Mouse (Mus musculus) hindbrain, embryonic 14.5 days (tissue): ENCODE data around the gene Gclm. TPM values are rescaled to one million over a fixed set of nuclear protein-coding genes. Genes with fewer than 3 reads are reported as not detected.
"Not testable (repeated sequence)": the region's sequence is repeated elsewhere in the genome, so short reads cannot be mapped to it uniquely, and the experiment has no call there.

Experiments
- ATAC-seq: fragments of 200-750 bp; cut with Nextera tagmentation; 2 replicates; pipeline ENCODE4 v1.8.0; 2017; ENCODE audit warnings: moderate number of reproducible peaks, mild to moderate bottlenecking, moderate TSS enrichment, moderate library complexity; ENCODE audit not compliant: low FRiP score
- DNase-seq: peaks from one replicate; pipeline ENCODE4 v3.0.0-alpha.2; 2015; ENCODE audit warnings: low spot score
- H3K27ac ChIP-seq: fragments of 300-500 bp; sonication (generic); 2 replicates; pipeline ENCODE4 v1.5.1; 2014; ENCODE audit warnings: mild to moderate bottlenecking, moderate library complexity
- H3K27me3 ChIP-seq: fragments of 300-500 bp; sonication (generic); 2 replicates; pipeline ENCODE4 v1.6.1; 2014; ENCODE audit warnings: mild to moderate bottlenecking, low read length, mixed read lengths; ENCODE audit not compliant: control insufficient read depth, insufficient read depth
- H3K36me3 ChIP-seq: fragments of 300-500 bp; sonication (generic); replicated peaks from 2 replicates; pipeline ENCODE4 v1.6.1; 2014; ENCODE audit not compliant: control insufficient read depth, insufficient read depth
- H3K4me1 ChIP-seq: fragments of 300-500 bp; sonication (generic); replicated peaks from 2 replicates; pipeline ENCODE4 v1.6.1; 2014; ENCODE audit warnings: antibody characterized with exemption, low read length, mixed read lengths; ENCODE audit not compliant: control insufficient read depth, insufficient read depth
- H3K4me2 ChIP-seq: fragments of 300-500 bp; sonication (generic); replicated peaks from 2 replicates; pipeline ENCODE4 v1.6.1; 2014; ENCODE audit warnings: mild to moderate bottlenecking, moderate library complexity
- H3K4me3 ChIP-seq: fragments of 300-500 bp; sonication (generic); replicated peaks from 2 replicates; pipeline ENCODE4 v1.5.1; 2014; ENCODE audit warnings: mild to moderate bottlenecking, low read length
- H3K9ac ChIP-seq: fragments of 300-500 bp; sonication (generic); 2 replicates; pipeline ENCODE4 v1.6.1; 2014
- H3K9me3 ChIP-seq: fragments of 300-500 bp; sonication (generic); 2 replicates; pipeline ENCODE4 v1.6.1; 2016; ENCODE audit warnings: low read length; ENCODE audit not compliant: control insufficient read depth
- WGBS: fragments of 180-500 bp; shearing (Covaris S2); extraction: QIAGEN DNeasy Blood & Tissue Kit; methylation state at CpG from one replicate; pipeline ENCODE4 v1.1.7; 2014; 5-methylcytosine and 5-hydroxymethylcytosine counted together
- polyA plus RNA-seq: library from polyadenylated mRNA; unstranded; fragments of >200 nt; fragmentation: Nextera tagmentation; extraction: Ambion mirVana; gene quantifications from 2 replicates; pipeline ENCODE4 v1.2.1, GENCODE M21; 2014

Gene Gclm
- polyA plus RNA-seq, 1 experiment from 2014 or later, result 56.6 TPM

GRCm38 (mm10) chr3:122221240-122222036, 23.9 kb upstream of the Gclm start:
- ATAC-seq, result no peak
- no peak for DNase-seq
- no peak overlapping the region for H3K4me3 ChIP-seq
- no peaks in the 10 kb centered on the region for H3K9me3 ChIP-seq
- H3K9ac ChIP-seq, result no peak overlapping the region
- H3K4me1 ChIP-seq, result no peaks in the 10 kb centered on the region
- 86% methylated on average over 3 of the region's 3 CpGs for WGBS
- no peaks in the 10 kb centered on the region for H3K27me3 ChIP-seq
- H3K27ac ChIP-seq, result no peak overlapping the region
- no peaks in the 10 kb centered on the region for H3K36me3 ChIP-seq
- H3K4me2 ChIP-seq, result no peak overlapping the region

DNA sequence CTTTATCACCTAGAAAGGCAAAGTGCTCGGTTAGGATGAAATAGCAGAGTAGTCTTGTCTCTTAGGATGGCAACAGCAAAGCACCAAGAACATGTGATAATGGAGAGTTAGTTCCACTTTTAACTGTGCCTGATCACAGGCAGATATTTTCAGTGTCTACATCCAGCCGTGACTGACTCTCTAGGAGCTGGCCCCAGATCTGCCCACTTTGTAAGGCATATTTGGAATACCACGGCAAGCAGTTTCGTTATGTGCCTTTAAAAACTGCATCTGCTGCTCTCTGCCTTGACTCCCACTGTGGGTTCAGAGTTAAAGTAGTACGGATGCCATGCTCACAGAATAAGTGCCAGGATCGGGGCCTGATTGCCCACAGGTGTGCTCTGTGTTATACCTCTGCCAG, 18.4 kb upstream of the Gclm start:
- H3K27ac ChIP-seq, H3K4me1 ChIP-seq, ATAC-seq, H3K9ac ChIP-seq, H3K4me3 ChIP-seq, DNase-seq, H3K27me3 ChIP-seq, H3K36me3 ChIP-seq, H3K4me2 ChIP-seq, H3K9me3 ChIP-seq: not testable (repeated sequence)
- WGBS, result 82% methylated on average over 6 of the region's 6 CpGs

GRCm38 (mm10) chr3:122235772-122236171, 9.6 kb upstream of the Gclm start:
- ATAC-seq (no peak), DNase-seq (no peak)
- Histone ChIP-seq H3K4me3 (no peak overlapping the region), H3K4me2 (no peak overlapping the region), H3K9me3 (no peaks in the 10 kb centered on the region), H3K4me1 (no peaks in the 10 kb centered on the region), H3K27ac (no peak overlapping the region), H3K36me3 (no peaks in the 10 kb centered on the region), H3K9ac (no peak overlapping the region), H3K27me3 (no peaks in the 10 kb centered on the region)
- 66% methylated on average over 1 of the region's 1 CpGs for WGBS

GRCm38 (mm10) chr3:122242876-122243275, 2.5 kb upstream of the Gclm start:
- no peak overlapping the region for H3K27ac ChIP-seq
- H3K4me2 ChIP-seq, result no peak overlapping the region
- H3K4me3 ChIP-seq, result no peak overlapping the region
- WGBS, result 47% methylated on average over 6 of the region's 6 CpGs
- H3K9ac ChIP-seq, result no peak overlapping the region
- H3K9me3 ChIP-seq, result no peaks in the 10 kb centered on the region
- no peaks in the 10 kb centered on the region for H3K36me3 ChIP-seq
- DNase-seq (no peak), ATAC-seq (no peak)
- H3K4me1 ChIP-seq, result peaks cover 15% of the 10 kb centered on the region
- no peaks in the 10 kb centered on the region for H3K27me3 ChIP-seq

- H3K27me3 ChIP-seq, result no peaks in the 10 kb centered on the region
- no peak overlapping the region for H3K4me2 ChIP-seq
- 49% methylated on average over 14 of the region's 14 CpGs for WGBS
- no peak for ATAC-seq
- no peak for DNase-seq
- H3K9ac ChIP-seq, result no peak overlapping the region
- no peaks in the 10 kb centered on the region for H3K36me3 ChIP-seq
- no peak overlapping the region for H3K4me3 ChIP-seq
- no peak overlapping the region for H3K27ac ChIP-seq
- H3K4me1 ChIP-seq, result peaks cover 16% of the 10 kb centered on the region
- H3K9me3 ChIP-seq, result no peaks in the 10 kb centered on the region
These were observed 1.8 kb upstream of the Gclm start for GRCm38 (mm10) chr3:122243416-122244167.

GRCm38 (mm10) chr3:122244759-122245158, 598 bp upstream of the Gclm start:
- Histone ChIP-seq H3K36me3 (no peaks in the 10 kb centered on the region), H3K4me2 (peak overlapping the region; percentile 68), H3K4me3 (peak overlapping the region; percentile 98), H3K4me1 (peaks cover 16% of the 10 kb centered on the region), H3K9ac (peak overlapping the region; percentile 4; the same call in 1 of the 2 replicates), H3K9me3 (no peaks in the 10 kb centered on the region), H3K27ac (peak overlapping the region; percentile 95; the same call in 1 of the 2 replicates), H3K27me3 (no peaks in the 10 kb centered on the region)
- no peak for DNase-seq
- WGBS, result 47% methylated on average over 6 of the region's 6 CpGs
- ATAC-seq, result peak; percentile 0; the same call in 1 of the 2 replicates

- Histone ChIP-seq H3K27me3 (no peaks in the 10 kb centered on the region), H3K9me3 (no peaks in the 10 kb centered on the region), H3K4me3 (peak overlapping the region; percentile 98), H3K36me3 (no peaks in the 10 kb centered on the region), H3K4me1 (peaks cover 16% of the 10 kb centered on the region), H3K4me2 (peak overlapping the region; percentile 68), H3K9ac (peak overlapping the region; percentile 90), H3K27ac (peak overlapping the region; percentile 95)
- 1% methylated on average over 33 of the region's 50 CpGs for WGBS
- DNase-seq, result peak; percentile 36
- ATAC-seq, result peak; percentile 59
These were observed 548 bp downstream of the Gclm start for GRCm38 (mm10) chr3:122245878-122246332.

GRCm38 (mm10) chr3:122246406-122246805, 1.0 kb downstream of the Gclm start:
- H3K4me2 ChIP-seq, result peak overlapping the region; percentile 68
- ATAC-seq (no peak), DNase-seq (no peak)
- no peaks in the 10 kb centered on the region for H3K36me3 ChIP-seq
- no peaks in the 10 kb centered on the region for H3K27me3 ChIP-seq
- WGBS, result 27% methylated on average over 6 of the region's 6 CpGs
- H3K9ac ChIP-seq, result peak overlapping the region; percentile 90
- peak overlapping the region; percentile 95; the same call in 1 of the 2 replicates for H3K27ac ChIP-seq
- peaks cover 16% of the 10 kb centered on the region for H3K4me1 ChIP-seq
- no peaks in the 10 kb centered on the region for H3K9me3 ChIP-seq
- H3K4me3 ChIP-seq, result peak overlapping the region; percentile 98

DNA sequence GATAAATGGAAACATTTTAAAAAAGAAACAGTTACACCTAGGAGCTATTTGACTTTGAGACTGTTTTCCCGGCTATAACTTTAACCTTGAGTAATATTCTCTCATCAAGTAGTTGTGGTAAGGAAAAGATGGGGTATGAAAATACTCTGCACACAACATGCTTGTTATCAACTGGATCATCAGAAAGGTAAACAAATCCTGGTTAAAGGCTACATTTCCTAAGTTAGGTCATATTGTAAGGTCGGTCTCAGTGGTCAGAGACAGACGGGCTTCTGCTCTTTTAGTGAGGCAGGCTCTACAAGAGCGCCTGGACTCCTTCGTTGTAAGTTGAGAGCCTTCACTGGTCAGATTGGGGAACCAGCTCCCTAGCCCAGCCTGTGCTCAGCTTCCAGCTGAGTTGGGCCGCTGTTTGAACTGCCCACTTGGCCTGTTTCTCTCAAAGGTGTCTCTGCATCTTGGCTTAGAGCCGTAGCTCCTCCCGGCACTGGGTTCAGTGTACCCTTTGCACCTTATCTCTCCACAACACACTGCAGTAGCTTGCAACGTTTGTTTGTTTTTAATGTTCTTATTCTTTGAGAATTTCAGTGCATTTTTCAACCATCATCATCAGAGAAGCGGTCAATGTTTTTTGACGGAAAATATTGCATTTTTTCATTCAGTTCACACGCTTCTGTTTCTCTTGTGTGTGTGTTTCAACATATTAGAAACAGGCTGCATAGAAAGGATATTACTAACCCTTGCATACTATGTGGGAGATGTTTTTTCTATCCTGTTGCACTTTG, 1.8 kb downstream of the Gclm start:
- no peaks in the 10 kb centered on the region for H3K27me3 ChIP-seq
- no peaks in the 10 kb centered on the region for H3K9me3 ChIP-seq
- peaks cover 16% of the 10 kb centered on the region for H3K4me1 ChIP-seq
- H3K4me2 ChIP-seq, result peak overlapping the region; percentile 68
- H3K36me3 ChIP-seq, result no peaks in the 10 kb centered on the region
- no peak overlapping the region for H3K27ac ChIP-seq
- WGBS, result 68% methylated on average over 12 of the region's 12 CpGs
- H3K4me3 ChIP-seq, result peak overlapping the region; percentile 98
- H3K9ac ChIP-seq, result peak overlapping the region; percentile 90; the same call in 1 of the 2 replicates
- ATAC-seq (no peak), DNase-seq (no peak)
